Mouse (Mus musculus): ENCODE measurements around the gene 1700061G19Rik. TPM values are rescaled to one million over a fixed set of nuclear protein-coding genes. Genes with fewer than 3 reads are reported as not detected.

The 1700061G19Rik gene
- polyA plus RNA-seq, 1 experiment from 2014 or later, result 0.29 TPM

DNA sequence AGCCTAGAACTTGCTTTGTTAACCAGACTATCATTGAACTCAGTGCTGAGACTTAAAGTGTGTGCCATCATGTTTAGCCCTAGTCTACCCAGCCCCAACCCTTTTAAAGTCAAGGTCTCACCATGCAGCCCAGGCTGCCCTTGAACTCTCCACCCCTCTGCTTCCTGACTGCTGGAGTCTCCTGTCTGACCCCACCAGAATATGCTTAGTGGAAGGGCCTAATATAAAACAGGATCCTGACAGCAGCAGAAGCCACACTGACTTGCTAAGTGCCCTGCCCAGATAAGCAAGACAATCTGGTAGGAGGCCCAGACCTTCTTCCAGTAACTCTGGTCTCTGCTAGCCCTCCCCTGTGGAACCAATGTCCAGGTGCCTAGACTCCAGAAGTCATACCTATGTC lies 53.8 kb downstream of the 1700061G19Rik start:
- Histone ChIP-seq H3K4me2 (ENCODE audit: low read length) (no peak overlapping the region), H3K9me3 (ENCODE audit: control insufficient read depth, low read length) (no peaks in the 10 kb centered on the region), H3K36me3 (ENCODE audit: control insufficient read depth, insufficient read depth, low read length) (0 out of 2 replicates have a peak, but pooled peaks cover 2% of the 10 kb centered on the region), H3K27ac (ENCODE audit: low read depth, low read length) (no peak overlapping the region), H3K27me3 (replicated peaks; ENCODE audit: control insufficient read depth, insufficient read depth, low read length) (no peaks in the 10 kb centered on the region), H3K4me3 (ENCODE audit: low read length) (no peak overlapping the region), H3K4me1 (ENCODE audit: control insufficient read depth, insufficient read depth, low read depth, low read length) (peaks cover 15% of the 10 kb centered on the region), H3K9ac (ENCODE audit: low read depth, low read length) (no peak overlapping the region)
- ATAC-seq, result no peak

DNA sequence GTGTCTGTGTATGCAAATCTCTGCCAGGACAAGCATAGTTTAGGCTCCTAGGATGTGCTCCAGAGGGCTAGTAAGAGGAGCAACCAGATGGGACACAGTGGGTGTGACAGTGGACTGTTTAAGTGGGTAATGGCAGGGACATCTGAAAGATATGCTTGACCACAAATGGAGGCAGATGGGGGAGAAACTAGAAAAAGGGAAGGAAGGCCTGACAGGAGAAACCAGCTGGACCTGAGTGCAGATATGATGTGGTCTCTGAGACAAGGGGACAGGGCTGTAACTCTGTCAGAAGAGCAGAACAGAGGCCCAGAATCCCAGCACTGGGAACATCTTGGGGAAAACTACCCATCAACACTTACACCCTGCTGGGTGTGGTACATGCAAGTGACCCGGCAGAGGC lies 54.3 kb downstream of the 1700061G19Rik start:
- no peak for ATAC-seq
- H3K9ac ChIP-seq (ENCODE audit: low read depth, low read length), result no peak overlapping the region
- H3K36me3 ChIP-seq (ENCODE audit: control insufficient read depth, insufficient read depth, low read length), result 0 out of 2 replicates have a peak, but pooled peaks cover 2% of the 10 kb centered on the region
- no peaks in the 10 kb centered on the region for H3K27me3 ChIP-seq (replicated peaks; ENCODE audit: control insufficient read depth, insufficient read depth, low read length)
- H3K4me1 ChIP-seq (ENCODE audit: control insufficient read depth, insufficient read depth, low read depth, low read length), result peaks cover 19% of the 10 kb centered on the region
- no peak overlapping the region for H3K4me3 ChIP-seq (ENCODE audit: low read length)
- WGBS, result 69% methylated on average over 1 of the region's 1 CpGs
- H3K4me2 ChIP-seq (ENCODE audit: low read length), result no peak overlapping the region
- no peaks in the 10 kb centered on the region for H3K9me3 ChIP-seq (ENCODE audit: control insufficient read depth, low read length)
- H3K27ac ChIP-seq (ENCODE audit: low read depth, low read length), result no peak overlapping the region

DNA sequence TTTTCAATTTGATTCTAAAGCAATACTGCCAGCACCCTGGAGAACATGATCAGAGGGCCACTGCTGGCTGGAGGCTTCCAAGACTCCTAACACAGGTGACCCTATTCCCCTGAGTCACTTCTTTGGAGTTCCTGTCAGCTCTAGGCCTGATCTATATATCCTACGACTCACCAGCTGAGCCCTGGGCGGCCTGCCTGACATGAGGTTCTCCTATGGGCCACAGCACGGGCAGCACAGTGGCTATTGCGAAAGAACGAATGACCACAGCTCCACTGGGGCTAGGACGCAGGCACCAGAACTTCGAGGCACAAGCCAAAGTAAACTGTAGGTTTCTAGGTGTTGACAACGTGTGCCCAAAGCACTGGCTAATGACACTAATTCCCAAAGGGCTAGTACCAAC lies 54.7 kb downstream of the 1700061G19Rik start:
- Histone ChIP-seq H3K27ac (ENCODE audit: low read depth, low read length) (no peak overlapping the region), H3K36me3 (ENCODE audit: control insufficient read depth, insufficient read depth, low read length) (0 out of 2 replicates have a peak, but pooled peaks cover 2% of the 10 kb centered on the region), H3K9me3 (ENCODE audit: control insufficient read depth, low read length) (no peaks in the 10 kb centered on the region), H3K4me2 (ENCODE audit: low read length) (no peak overlapping the region), H3K27me3 (replicated peaks; ENCODE audit: control insufficient read depth, insufficient read depth, low read length) (no peaks in the 10 kb centered on the region), H3K4me1 (ENCODE audit: control insufficient read depth, insufficient read depth, low read depth, low read length) (peaks cover 19% of the 10 kb centered on the region), H3K9ac (ENCODE audit: low read depth, low read length) (no peak overlapping the region), H3K4me3 (ENCODE audit: low read length) (no peak overlapping the region)
- no peak for ATAC-seq
- WGBS, result 89% methylated on average over 8 of the region's 8 CpGs

DNA sequence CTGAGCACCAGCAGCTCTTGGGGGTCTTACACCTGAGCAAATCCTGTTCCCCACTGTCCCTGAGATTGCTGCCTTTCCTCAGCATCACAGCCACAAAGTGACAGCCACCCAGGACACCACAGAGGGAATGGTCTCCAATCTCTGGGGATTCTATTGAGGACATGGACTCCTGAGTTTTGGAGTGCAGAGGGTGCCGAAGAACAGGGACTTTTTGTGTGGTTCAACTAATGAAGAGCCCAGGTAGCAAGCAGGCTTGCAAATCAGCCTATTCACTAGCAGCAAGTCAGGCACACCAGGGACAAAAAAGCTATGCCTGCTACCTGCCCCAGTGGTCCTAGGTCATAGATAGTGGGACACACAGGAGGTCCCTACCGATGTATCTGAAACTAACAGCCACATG lies 58.1 kb downstream of the 1700061G19Rik start:
- Histone ChIP-seq H3K9me3 (ENCODE audit: control insufficient read depth, low read length) (no peaks in the 10 kb centered on the region), H3K4me3 (ENCODE audit: low read length) (no peak overlapping the region), H3K36me3 (ENCODE audit: control insufficient read depth, insufficient read depth, low read length) (no peaks in the 10 kb centered on the region), H3K27me3 (replicated peaks; ENCODE audit: control insufficient read depth, insufficient read depth, low read length) (no peaks in the 10 kb centered on the region), H3K27ac (ENCODE audit: low read depth, low read length) (no peak overlapping the region), H3K4me1 (ENCODE audit: control insufficient read depth, insufficient read depth, low read depth, low read length) (peaks cover 19% of the 10 kb centered on the region), H3K9ac (ENCODE audit: low read depth, low read length) (no peak overlapping the region), H3K4me2 (ENCODE audit: low read length) (no peak overlapping the region)
- 94% methylated on average over 2 of the region's 2 CpGs for WGBS
- ATAC-seq, result no peak

DNA sequence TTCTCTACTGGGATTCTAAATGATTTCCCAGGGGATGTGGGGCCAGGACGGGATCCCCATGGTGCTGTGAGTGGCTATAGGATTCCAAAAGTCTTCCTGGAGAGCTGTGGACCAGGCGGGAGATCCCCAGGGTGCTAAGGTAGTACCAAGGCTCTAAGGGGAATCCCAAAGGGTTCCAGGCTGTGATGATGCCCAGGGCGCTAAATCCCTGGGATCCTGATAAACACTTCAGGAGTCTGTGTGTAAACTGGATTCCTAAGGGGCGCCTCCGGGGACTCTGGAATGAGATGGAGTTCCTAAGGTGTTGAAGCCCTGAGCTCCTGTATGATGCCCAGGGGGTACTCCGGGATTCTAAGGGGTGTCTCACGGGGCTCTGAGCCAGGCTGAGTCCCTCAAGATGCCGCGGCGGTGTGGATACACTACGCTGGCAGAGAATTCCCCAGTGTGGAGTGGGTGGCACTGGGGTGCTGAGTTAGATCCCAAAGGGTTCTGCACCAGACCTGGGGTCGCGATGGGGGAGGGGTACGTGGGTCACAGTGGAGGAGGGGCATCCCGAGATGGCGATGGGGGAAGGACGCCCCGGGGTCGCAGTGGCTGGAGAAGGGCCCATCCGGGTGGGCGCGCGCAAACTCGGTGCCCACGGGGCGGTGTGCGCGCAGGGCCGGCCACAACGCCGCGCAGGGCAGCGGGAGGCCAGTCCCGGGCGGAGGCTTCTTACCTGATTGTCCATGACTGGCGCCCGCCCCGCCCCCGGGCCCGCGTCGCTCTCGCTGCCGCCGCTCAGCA lies 59.5 kb downstream of the 1700061G19Rik start:
- peak overlapping the region; percentile 88 for H3K27ac ChIP-seq (ENCODE audit: low read depth, low read length)
- no peaks in the 10 kb centered on the region for H3K9me3 ChIP-seq (ENCODE audit: control insufficient read depth, low read length)
- H3K36me3 ChIP-seq (ENCODE audit: control insufficient read depth, insufficient read depth, low read length), result no peaks in the 10 kb centered on the region
- peak overlapping the region; percentile 95 for H3K4me2 ChIP-seq (ENCODE audit: low read length)
- WGBS, result 2% methylated on average over 22 of the region's 45 CpGs
- peak overlapping the region; percentile 93 for H3K4me3 ChIP-seq (ENCODE audit: low read length)
- peak; percentile 59 for ATAC-seq
- H3K4me1 ChIP-seq (ENCODE audit: control insufficient read depth, insufficient read depth, low read depth, low read length), result peaks cover 19% of the 10 kb centered on the region
- peak overlapping the region; percentile 95 for H3K9ac ChIP-seq (ENCODE audit: low read depth, low read length)
- no peaks in the 10 kb centered on the region for H3K27me3 ChIP-seq (replicated peaks; ENCODE audit: control insufficient read depth, insufficient read depth, low read length)

GRCm38 (mm10) chr17:56935363-56936131 lies 60.3 kb downstream of the 1700061G19Rik start, which contains the start of gene Mllt1:
Mllt1 (minus strand) TSS chr17:56935415.
- H3K9ac ChIP-seq (ENCODE audit: low read depth, low read length), result peak within 1 kb of the TSS; percentile 95
- H3K4me3 ChIP-seq (ENCODE audit: low read length), result peak within 1 kb of the TSS; percentile 93
- H3K36me3 ChIP-seq (ENCODE audit: control insufficient read depth, insufficient read depth, low read length), result no peaks in the 10 kb centered on the region
- no peaks in the 10 kb centered on the region for H3K9me3 ChIP-seq (ENCODE audit: control insufficient read depth, low read length)
- H3K4me1 ChIP-seq (ENCODE audit: control insufficient read depth, insufficient read depth, low read depth, low read length), result peaks cover 19% of the 10 kb centered on the region
- H3K4me2 ChIP-seq (ENCODE audit: low read length), result peak within 1 kb of the TSS; percentile 95
- peak within 1 kb of the TSS; percentile 88 for H3K27ac ChIP-seq (ENCODE audit: low read depth, low read length)
- no peaks in the 10 kb centered on the region for H3K27me3 ChIP-seq (replicated peaks; ENCODE audit: control insufficient read depth, insufficient read depth, low read length)
- WGBS, result 3% methylated on average over 62 of the region's 76 CpGs
- peak; percentile 97 for ATAC-seq

GRCm38 (mm10) chr17:56936731-56937130 lies 61.5 kb downstream of the 1700061G19Rik start:
- Histone ChIP-seq H3K36me3 (ENCODE audit: control insufficient read depth, insufficient read depth, low read length) (no peaks in the 10 kb centered on the region), H3K4me2 (ENCODE audit: low read length) (no peak overlapping the region), H3K9ac (ENCODE audit: low read depth, low read length) (no peak overlapping the region), H3K27me3 (replicated peaks; ENCODE audit: control insufficient read depth, insufficient read depth, low read length) (no peaks in the 10 kb centered on the region), H3K4me1 (ENCODE audit: control insufficient read depth, insufficient read depth, low read depth, low read length) (peaks cover 19% of the 10 kb centered on the region), H3K9me3 (ENCODE audit: control insufficient read depth, low read length) (peaks cover 3% of the 10 kb centered on the region; the same call in 1 of the 2 replicates), H3K4me3 (ENCODE audit: low read length) (no peak overlapping the region), H3K27ac (ENCODE audit: low read depth, low read length) (no peak overlapping the region)
- WGBS, result 96% methylated on average over 7 of the region's 7 CpGs
- ATAC-seq, result no peak

Measured in hindbrain, embryonic 16.5 days (tissue).